Mouse (Mus musculus): ENCODE measurements around the gene Pdzrn3. TPM values are rescaled to one million over a fixed set of nuclear protein-coding genes. Genes with fewer than 3 reads are reported as not detected.

Gene Pdzrn3
- total and polyA plus RNA-seq, 3 experiments = not detected

- DNase-seq (ENCODE audit: extremely low read depth) = no peak
- H3K9ac ChIP-seq (ENCODE audit: insufficient read depth, low read depth) = no peak overlapping the region
- no peaks in the 10 kb centered on the region for H3K79me2 ChIP-seq (replicated peaks; ENCODE audit: control insufficient read depth, extremely low read depth, insufficient read depth, poor library complexity, severe bottlenecking)
- TF ChIP-seq CHD1 (IDR thresholded peaks at IDR 0.05; ENCODE audit: low read depth, low read length) (no peak), MAZ (IDR thresholded peaks at IDR 0.05; ENCODE audit: low read depth, low read length) (no peak), NRF1 (IDR thresholded peaks at IDR 0.05; ENCODE audit: low read depth, low read length) (no peak), KAT2A (IDR thresholded peaks at IDR 0.05; ENCODE audit: insufficient replicate concordance, low read length) (no peak), MAFK (IDR thresholded peaks at IDR 0.05; ENCODE audit: insufficient replicate concordance, low read length) (no peak), BHLHE40 (IDR thresholded peaks at IDR 0.05; ENCODE audit: low read depth, low read length) (no peak), EP300 (IDR thresholded peaks at IDR 0.05; ENCODE audit: low read length) (no peak), ZNF384 (IDR thresholded peaks at IDR 0.05; ENCODE audit: low read depth, low read length) (no peak), ZMIZ1 (IDR thresholded peaks at IDR 0.05; ENCODE audit: low read depth, low read length) (no peak), TBP (conservative IDR thresholded peaks at IDR 0.05; ENCODE audit: low read depth, low read length) (no peak)
- H3K4me3 ChIP-seq (replicated peaks in 1 of 3; ENCODE audit: low read depth in 2 of 3, low read length in 2 of 3, poor library complexity in 1 of 3) = no peak overlapping the region
- dilution Hi-C loops (cut with MboI; ENCODE audit: extremely low pct_ligation_motif_present, extremely low pct_unique_long_range_greater_than_20kb, low sequenced_read_pairs) (no loop called here), in situ Hi-C loops (cut with MboI; ENCODE audit: low pct_ligation_motif_present, low pct_unique_long_range_greater_than_20kb, low sequenced_read_pairs) (no loop called here)
- H3K4me2 ChIP-seq (ENCODE audit: insufficient read depth, low read depth, poor library complexity, severe bottlenecking) = no peak overlapping the region
- H3K9me3 ChIP-seq (replicated peaks; ENCODE audit: low read length) = peaks cover 60% of the 10 kb centered on the region
- no peaks in the 10 kb centered on the region for H3K27me3 ChIP-seq (replicated peaks)
- H3K36me3 ChIP-seq (replicated peaks in 1 of 2; ENCODE audit: control insufficient read depth in 1 of 2, insufficient read depth in 1 of 2, low read length in 1 of 2) = no peaks in the 10 kb centered on the region
- no peaks in the 10 kb centered on the region for H3K4me1 ChIP-seq (ENCODE audit: control insufficient read depth in 1 of 2, insufficient read depth in 2 of 2)
- H3K27ac ChIP-seq (ENCODE audit: insufficient read depth, low read depth) = no peak overlapping the region
These were observed 29.2 kb downstream of the Pdzrn3 start for GRCm38 (mm10) chr6:101348496-101348895.

GRCm38 (mm10) chr6:101340051-101340450 is 37.6 kb downstream of the Pdzrn3 start:
- dilution Hi-C loops (cut with MboI; ENCODE audit: extremely low pct_ligation_motif_present, extremely low pct_unique_long_range_greater_than_20kb, low sequenced_read_pairs) (no loop called here), in situ Hi-C loops (cut with MboI; ENCODE audit: low pct_ligation_motif_present, low pct_unique_long_range_greater_than_20kb, low sequenced_read_pairs) (no loop called here)
- H3K9me3 ChIP-seq (replicated peaks; ENCODE audit: low read length) = peaks cover 79% of the 10 kb centered on the region
- no peak overlapping the region for H3K27ac ChIP-seq (ENCODE audit: insufficient read depth, low read depth)
- H3K79me2 ChIP-seq (replicated peaks; ENCODE audit: control insufficient read depth, extremely low read depth, insufficient read depth, poor library complexity, severe bottlenecking) = no peaks in the 10 kb centered on the region
- no peak overlapping the region for H3K4me3 ChIP-seq (replicated peaks in 1 of 3; ENCODE audit: low read depth in 2 of 3, low read length in 2 of 3, poor library complexity in 1 of 3)
- H3K9ac ChIP-seq (ENCODE audit: insufficient read depth, low read depth) = no peak overlapping the region
- H3K4me1 ChIP-seq (ENCODE audit: control insufficient read depth in 1 of 2, insufficient read depth in 2 of 2) = no peaks in the 10 kb centered on the region
- TF ChIP-seq PAX5 (IDR thresholded peaks at IDR 0.05; ENCODE audit: low read length) = no peak
- no peak for TF ChIP-seq ELF1 (IDR thresholded peaks at IDR 0.05; ENCODE audit: low read depth, low read length)
- no peak overlapping the region for H3K4me2 ChIP-seq (ENCODE audit: insufficient read depth, low read depth, poor library complexity, severe bottlenecking)
- DNase-seq (ENCODE audit: extremely low read depth) = no peak
- H3K36me3 ChIP-seq (replicated peaks in 1 of 2; ENCODE audit: control insufficient read depth in 1 of 2, insufficient read depth in 1 of 2, low read length in 1 of 2) = no peaks in the 10 kb centered on the region
- no peaks in the 10 kb centered on the region for H3K27me3 ChIP-seq (replicated peaks)

GRCm38 (mm10) chr6:101337842-101338528 is 39.7 kb downstream of the Pdzrn3 start:
- dilution Hi-C loops (cut with MboI; ENCODE audit: extremely low pct_ligation_motif_present, extremely low pct_unique_long_range_greater_than_20kb, low sequenced_read_pairs) (no loop called here), in situ Hi-C loops (cut with MboI; ENCODE audit: low pct_ligation_motif_present, low pct_unique_long_range_greater_than_20kb, low sequenced_read_pairs) (no loop called here)
- Histone ChIP-seq H3K9ac (ENCODE audit: insufficient read depth, low read depth) (no peak overlapping the region), H3K36me3 (replicated peaks in 1 of 2; ENCODE audit: control insufficient read depth in 1 of 2, insufficient read depth in 1 of 2, low read length in 1 of 2) (no peaks in the 10 kb centered on the region), H3K9me3 (replicated peaks; ENCODE audit: low read length) (peaks cover 76% of the 10 kb centered on the region), H3K79me2 (replicated peaks; ENCODE audit: control insufficient read depth, extremely low read depth, insufficient read depth, poor library complexity, severe bottlenecking) (no peaks in the 10 kb centered on the region), H3K27me3 (replicated peaks) (no peaks in the 10 kb centered on the region), H3K4me2 (ENCODE audit: insufficient read depth, low read depth, poor library complexity, severe bottlenecking) (no peak overlapping the region), H3K4me1 (ENCODE audit: control insufficient read depth in 1 of 2, insufficient read depth in 2 of 2) (no peaks in the 10 kb centered on the region), H3K27ac (ENCODE audit: insufficient read depth, low read depth) (no peak overlapping the region), H3K4me3 (replicated peaks in 1 of 3; ENCODE audit: low read depth in 2 of 3, low read length in 2 of 3, poor library complexity in 1 of 3) (no peak overlapping the region)
- TF ChIP-seq CHD2 (IDR thresholded peaks at IDR 0.05; ENCODE audit: low read length) (no peak), BHLHE40 (IDR thresholded peaks at IDR 0.05; ENCODE audit: low read depth, low read length) (no peak), USF1 (IDR thresholded peaks at IDR 0.05; ENCODE audit: low read depth, low read length) (no peak), POLR2A (IDR thresholded peaks at IDR 0.05; ENCODE audit: low read depth, low read length) (no peak), JUN (IDR thresholded peaks at IDR 0.05; ENCODE audit: insufficient read depth, low read depth, low read length) (no peak), USF2 (conservative IDR thresholded peaks at IDR 0.05; ENCODE audit: low read depth, low read length) (no peak), UBTF (IDR thresholded peaks at IDR 0.05; ENCODE audit: low read depth, low read length) (no peak), KAT2A (IDR thresholded peaks at IDR 0.05; ENCODE audit: insufficient replicate concordance, low read length) (no peak), MAFK (IDR thresholded peaks at IDR 0.05; ENCODE audit: insufficient replicate concordance, low read length) (no peak), TBP (conservative IDR thresholded peaks at IDR 0.05; ENCODE audit: low read depth, low read length) (no peak), MAX (IDR thresholded peaks at IDR 0.05; ENCODE audit: low read length) (no peak), RAD21 (IDR thresholded peaks at IDR 0.05; ENCODE audit: low read depth, low read length) (no peak), ELF1 (IDR thresholded peaks at IDR 0.05; ENCODE audit: low read depth, low read length) (no peak), NRF1 (IDR thresholded peaks at IDR 0.05; ENCODE audit: low read depth, low read length) (no peak), MYC (IDR thresholded peaks at IDR 0.05; ENCODE audit: low read depth, low read length) (no peak)
- no peak for DNase-seq (ENCODE audit: extremely low read depth)
